Mouse (Mus musculus): Measurements from ENCODE around the gene Pdlim4. TPM values are rescaled to one million over a fixed set of nuclear protein-coding genes. Genes with fewer than 3 reads are reported as not detected.

Gene Pdlim4
- polyA plus RNA-seq, 1 experiment from 2014 or later, result 63.7 TPM

- WGBS, result 53% methylated on average over 10 of the region's 10 CpGs
- Histone ChIP-seq H3K4me1 (ENCODE audit: control insufficient read depth, insufficient read depth, low read length) (peaks cover 28% of the 10 kb centered on the region), H3K9me3 (replicated peaks; ENCODE audit: control insufficient read depth, low read length) (no peaks in the 10 kb centered on the region), H3K27me3 (ENCODE audit: control insufficient read depth, insufficient read depth, low read length) (no peaks in the 10 kb centered on the region), H3K4me2 (ENCODE audit: low read depth, low read length) (peak within 1 kb of the TSS; percentile 88), H3K36me3 (ENCODE audit: control insufficient read depth, insufficient read depth, low read length) (no peaks in the 10 kb centered on the region), H3K4me3 (replicated peaks; ENCODE audit: low read length) (peak within 1 kb of the TSS; percentile 64), H3K27ac (ENCODE audit: low read length) (peak within 1 kb of the TSS; percentile 42; the same call in 1 of the 2 replicates), H3K9ac (ENCODE audit: low read length) (peak within 1 kb of the TSS; percentile 76)
- peak; percentile 38 for ATAC-seq (ENCODE audit: insufficient read depth, low FRiP score)
These were observed 31.4 kb upstream of the Pdlim4 start, which contains the start of gene P4ha2 for GRCm38 (mm10) chr11:54100045-54100691. P4ha2 (plus strand) TSS chr11:54100095.

- H3K4me1 ChIP-seq (ENCODE audit: control insufficient read depth, insufficient read depth, low read length), result 0 out of 2 replicates have a peak, but pooled peaks cover 4% of the 10 kb centered on the region
- no peaks in the 10 kb centered on the region for H3K9me3 ChIP-seq (replicated peaks; ENCODE audit: control insufficient read depth, low read length)
- H3K4me3 ChIP-seq (replicated peaks; ENCODE audit: low read length), result no peak overlapping the region
- H3K9ac ChIP-seq (ENCODE audit: low read length), result no peak overlapping the region
- 7% methylated on average over 3 of the region's 3 CpGs for WGBS
- H3K36me3 ChIP-seq (ENCODE audit: control insufficient read depth, insufficient read depth, low read length), result no peaks in the 10 kb centered on the region
- H3K4me2 ChIP-seq (ENCODE audit: low read depth, low read length), result no peak overlapping the region
- no peak overlapping the region for H3K27ac ChIP-seq (ENCODE audit: low read length)
- ATAC-seq (ENCODE audit: insufficient read depth, low FRiP score), result no peak
- no peaks in the 10 kb centered on the region for H3K27me3 ChIP-seq (ENCODE audit: control insufficient read depth, insufficient read depth, low read length)
These were observed 24.2 kb upstream of the Pdlim4 start for GRCm38 (mm10) chr11:54093000-54093399.

DNA sequence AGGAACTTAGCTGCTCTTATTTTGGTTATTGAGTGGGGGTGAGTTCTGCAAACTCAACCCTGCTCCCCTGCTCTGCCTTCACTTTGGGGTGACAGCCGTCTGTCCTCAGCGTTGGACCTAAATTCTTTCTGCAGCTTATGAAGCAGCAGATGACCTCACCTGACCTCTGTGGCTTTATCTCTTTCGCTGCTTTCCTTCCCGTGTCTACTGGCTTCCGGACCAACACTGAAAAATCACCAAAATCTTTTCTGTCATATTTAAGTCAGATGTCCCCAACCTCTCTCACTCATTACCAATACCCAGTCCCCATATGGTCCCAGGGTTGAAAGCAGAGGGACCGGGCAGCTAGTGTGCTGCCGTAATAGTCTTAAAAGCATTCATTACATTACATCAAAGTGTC lies 23.4 kb upstream of the Pdlim4 start:
- H3K4me1 ChIP-seq (ENCODE audit: control insufficient read depth, insufficient read depth, low read length), result 0 out of 2 replicates have a peak, but pooled peaks cover 4% of the 10 kb centered on the region
- no peaks in the 10 kb centered on the region for H3K27me3 ChIP-seq (ENCODE audit: control insufficient read depth, insufficient read depth, low read length)
- H3K36me3 ChIP-seq (ENCODE audit: control insufficient read depth, insufficient read depth, low read length), result no peaks in the 10 kb centered on the region
- H3K9me3 ChIP-seq (replicated peaks; ENCODE audit: control insufficient read depth, low read length), result no peaks in the 10 kb centered on the region
- no peak overlapping the region for H3K4me3 ChIP-seq (replicated peaks; ENCODE audit: low read length)
- no peak overlapping the region for H3K4me2 ChIP-seq (ENCODE audit: low read depth, low read length)
- no peak overlapping the region for H3K27ac ChIP-seq (ENCODE audit: low read length)
- no peak for ATAC-seq (ENCODE audit: insufficient read depth, low FRiP score)
- H3K9ac ChIP-seq (ENCODE audit: low read length), result no peak overlapping the region
- 52% methylated on average over 7 of the region's 7 CpGs for WGBS

GRCm38 (mm10) chr11:54091726-54092125 lies 22.9 kb upstream of the Pdlim4 start:
- no peak overlapping the region for H3K4me2 ChIP-seq (ENCODE audit: low read depth, low read length)
- H3K27ac ChIP-seq (ENCODE audit: low read length), result no peak overlapping the region
- 55% methylated on average over 8 of the region's 8 CpGs for WGBS
- 0 out of 2 replicates have a peak, but pooled peaks cover 4% of the 10 kb centered on the region for H3K4me1 ChIP-seq (ENCODE audit: control insufficient read depth, insufficient read depth, low read length)
- H3K9me3 ChIP-seq (replicated peaks; ENCODE audit: control insufficient read depth, low read length), result no peaks in the 10 kb centered on the region
- no peaks in the 10 kb centered on the region for H3K36me3 ChIP-seq (ENCODE audit: control insufficient read depth, insufficient read depth, low read length)
- H3K9ac ChIP-seq (ENCODE audit: low read length), result no peak overlapping the region
- no peak for ATAC-seq (ENCODE audit: insufficient read depth, low FRiP score)
- H3K27me3 ChIP-seq (ENCODE audit: control insufficient read depth, insufficient read depth, low read length), result no peaks in the 10 kb centered on the region
- H3K4me3 ChIP-seq (replicated peaks; ENCODE audit: low read length), result no peak overlapping the region

GRCm38 (mm10) chr11:54090091-54090879 lies 21.5 kb upstream of the Pdlim4 start:
- Histone ChIP-seq H3K9ac (ENCODE audit: low read length) (no peak overlapping the region), H3K36me3 (ENCODE audit: control insufficient read depth, insufficient read depth, low read length) (no peaks in the 10 kb centered on the region), H3K4me2 (ENCODE audit: low read depth, low read length) (no peak overlapping the region), H3K9me3 (replicated peaks; ENCODE audit: control insufficient read depth, low read length) (no peaks in the 10 kb centered on the region), H3K4me1 (ENCODE audit: control insufficient read depth, insufficient read depth, low read length) (0 out of 2 replicates have a peak, but pooled peaks cover 4% of the 10 kb centered on the region), H3K27me3 (ENCODE audit: control insufficient read depth, insufficient read depth, low read length) (no peaks in the 10 kb centered on the region), H3K4me3 (replicated peaks; ENCODE audit: low read length) (no peak overlapping the region), H3K27ac (ENCODE audit: low read length) (no peak overlapping the region)
- no peak for ATAC-seq (ENCODE audit: insufficient read depth, low FRiP score)
- WGBS, result 71% methylated on average over 1 of the region's 1 CpGs

DNA sequence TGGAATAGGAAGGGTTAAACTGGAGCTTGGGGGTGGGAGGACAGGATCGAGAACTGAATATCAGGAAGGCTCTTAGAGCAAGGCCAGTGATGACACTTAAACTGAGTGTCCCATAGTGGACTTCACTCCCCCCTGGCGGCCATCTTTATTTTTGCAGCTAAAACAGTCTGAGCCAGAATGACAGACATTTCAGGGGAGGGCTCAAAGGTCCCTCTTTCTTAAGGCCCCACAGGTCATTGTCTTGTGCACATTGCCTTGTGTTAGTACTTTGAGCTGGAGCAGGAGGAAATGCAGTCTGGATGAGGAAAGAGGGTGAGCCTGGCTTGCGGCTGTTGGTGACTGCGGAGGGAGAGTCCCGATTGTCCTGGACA lies 20.1 kb upstream of the Pdlim4 start:
- Histone ChIP-seq H3K4me3 (replicated peaks; ENCODE audit: low read length) (no peak overlapping the region), H3K27me3 (ENCODE audit: control insufficient read depth, insufficient read depth, low read length) (no peaks in the 10 kb centered on the region), H3K9me3 (replicated peaks; ENCODE audit: control insufficient read depth, low read length) (no peaks in the 10 kb centered on the region), H3K27ac (ENCODE audit: low read length) (no peak overlapping the region), H3K9ac (ENCODE audit: low read length) (no peak overlapping the region), H3K36me3 (ENCODE audit: control insufficient read depth, insufficient read depth, low read length) (no peaks in the 10 kb centered on the region), H3K4me2 (ENCODE audit: low read depth, low read length) (no peak overlapping the region), H3K4me1 (ENCODE audit: control insufficient read depth, insufficient read depth, low read length) (0 out of 2 replicates have a peak, but pooled peaks cover 4% of the 10 kb centered on the region)
- ATAC-seq (ENCODE audit: insufficient read depth, low FRiP score), result peak; percentile 64; the same call in 1 of the 2 replicates
- WGBS, result 53% methylated on average over 5 of the region's 5 CpGs

DNA sequence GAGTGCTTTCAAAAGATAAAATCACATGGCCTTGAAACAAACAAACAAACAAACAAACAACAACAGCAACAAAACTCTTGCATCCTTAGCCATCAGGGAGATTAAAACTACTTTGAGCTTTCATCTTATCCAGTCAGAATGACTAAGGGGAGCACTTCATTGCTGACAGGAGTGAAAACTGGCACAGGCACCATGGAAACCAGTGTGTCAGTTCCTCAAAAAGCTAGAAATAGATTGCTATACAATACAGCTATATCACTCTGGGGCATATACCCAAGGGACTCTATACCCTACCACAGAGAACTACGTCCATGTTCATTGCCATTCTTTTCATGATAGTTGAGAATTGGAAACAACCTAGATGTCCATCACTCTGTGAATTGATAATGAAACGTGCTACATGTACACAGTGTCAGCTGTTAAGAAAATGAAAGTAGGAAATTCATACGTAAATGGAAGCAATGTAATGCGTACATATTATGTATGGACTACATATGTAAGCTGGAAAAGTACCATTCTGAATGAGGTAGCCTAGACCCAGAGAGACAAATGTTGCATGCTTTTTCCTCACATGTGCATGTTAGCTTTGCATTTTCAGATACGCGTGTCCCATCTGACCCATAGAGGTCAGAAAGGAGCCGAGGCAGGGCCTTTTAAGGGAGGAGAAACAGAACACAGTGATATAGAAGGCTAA lies 19.6 kb upstream of the Pdlim4 start:
- Histone ChIP-seq H3K27me3 (ENCODE audit: control insufficient read depth, insufficient read depth, low read length) (no peaks in the 10 kb centered on the region), H3K4me3 (replicated peaks; ENCODE audit: low read length) (no peak overlapping the region), H3K36me3 (ENCODE audit: control insufficient read depth, insufficient read depth, low read length) (no peaks in the 10 kb centered on the region), H3K4me2 (ENCODE audit: low read depth, low read length) (no peak overlapping the region), H3K9me3 (replicated peaks; ENCODE audit: control insufficient read depth, low read length) (no peaks in the 10 kb centered on the region), H3K27ac (ENCODE audit: low read length) (no peak overlapping the region), H3K9ac (ENCODE audit: low read length) (no peak overlapping the region), H3K4me1 (ENCODE audit: control insufficient read depth, insufficient read depth, low read length) (0 out of 2 replicates have a peak, but pooled peaks cover 4% of the 10 kb centered on the region)
- WGBS, result 72% methylated on average over 7 of the region's 7 CpGs
- ATAC-seq (ENCODE audit: insufficient read depth, low FRiP score), result no peak

DNA sequence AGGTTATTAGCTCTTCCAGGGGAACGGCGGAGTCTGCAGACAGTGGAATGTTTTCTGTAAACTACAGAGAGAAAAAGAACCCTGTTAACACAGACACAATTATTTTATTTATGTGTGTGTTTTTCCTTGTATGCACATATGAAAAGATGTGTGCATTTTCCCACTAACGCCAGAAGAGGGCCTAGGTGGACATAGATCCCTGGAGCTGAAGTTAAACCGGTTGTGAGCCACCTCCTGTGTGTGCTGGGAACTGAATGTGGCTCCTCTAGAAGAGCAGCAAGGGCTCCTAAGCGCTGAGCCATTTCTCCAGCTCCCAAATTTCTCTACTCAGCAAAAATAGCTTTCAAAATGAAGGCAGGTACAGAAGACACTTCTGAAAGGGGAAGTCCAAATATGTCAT lies 17.0 kb upstream of the Pdlim4 start:
- H3K4me2 ChIP-seq (ENCODE audit: low read depth, low read length), result no peak overlapping the region
- H3K36me3 ChIP-seq (ENCODE audit: control insufficient read depth, insufficient read depth, low read length), result no peaks in the 10 kb centered on the region
- H3K4me3 ChIP-seq (replicated peaks; ENCODE audit: low read length), result no peak overlapping the region
- H3K27me3 ChIP-seq (ENCODE audit: control insufficient read depth, insufficient read depth, low read length), result no peaks in the 10 kb centered on the region
- H3K9me3 ChIP-seq (replicated peaks; ENCODE audit: control insufficient read depth, low read length), result no peaks in the 10 kb centered on the region
- no peak for ATAC-seq (ENCODE audit: insufficient read depth, low FRiP score)
- H3K9ac ChIP-seq (ENCODE audit: low read length), result no peak overlapping the region
- no peaks in the 10 kb centered on the region for H3K4me1 ChIP-seq (ENCODE audit: control insufficient read depth, insufficient read depth, low read length)
- H3K27ac ChIP-seq (ENCODE audit: low read length), result no peak overlapping the region
- WGBS, result 59% methylated on average over 5 of the region's 5 CpGs

GRCm38 (mm10) chr11:54084976-54085375 lies 16.2 kb upstream of the Pdlim4 start:
- Histone ChIP-seq H3K9ac (ENCODE audit: low read length) (no peak overlapping the region), H3K4me2 (ENCODE audit: low read depth, low read length) (no peak overlapping the region), H3K9me3 (replicated peaks; ENCODE audit: control insufficient read depth, low read length) (no peaks in the 10 kb centered on the region), H3K27ac (ENCODE audit: low read length) (no peak overlapping the region), H3K36me3 (ENCODE audit: control insufficient read depth, insufficient read depth, low read length) (no peaks in the 10 kb centered on the region), H3K4me1 (ENCODE audit: control insufficient read depth, insufficient read depth, low read length) (no peaks in the 10 kb centered on the region), H3K4me3 (replicated peaks; ENCODE audit: low read length) (no peak overlapping the region), H3K27me3 (ENCODE audit: control insufficient read depth, insufficient read depth, low read length) (no peaks in the 10 kb centered on the region)
- 84% methylated on average over 1 of the region's 1 CpGs for WGBS
- no peak for ATAC-seq (ENCODE audit: insufficient read depth, low FRiP score)
